In the genomic region with DNA sequence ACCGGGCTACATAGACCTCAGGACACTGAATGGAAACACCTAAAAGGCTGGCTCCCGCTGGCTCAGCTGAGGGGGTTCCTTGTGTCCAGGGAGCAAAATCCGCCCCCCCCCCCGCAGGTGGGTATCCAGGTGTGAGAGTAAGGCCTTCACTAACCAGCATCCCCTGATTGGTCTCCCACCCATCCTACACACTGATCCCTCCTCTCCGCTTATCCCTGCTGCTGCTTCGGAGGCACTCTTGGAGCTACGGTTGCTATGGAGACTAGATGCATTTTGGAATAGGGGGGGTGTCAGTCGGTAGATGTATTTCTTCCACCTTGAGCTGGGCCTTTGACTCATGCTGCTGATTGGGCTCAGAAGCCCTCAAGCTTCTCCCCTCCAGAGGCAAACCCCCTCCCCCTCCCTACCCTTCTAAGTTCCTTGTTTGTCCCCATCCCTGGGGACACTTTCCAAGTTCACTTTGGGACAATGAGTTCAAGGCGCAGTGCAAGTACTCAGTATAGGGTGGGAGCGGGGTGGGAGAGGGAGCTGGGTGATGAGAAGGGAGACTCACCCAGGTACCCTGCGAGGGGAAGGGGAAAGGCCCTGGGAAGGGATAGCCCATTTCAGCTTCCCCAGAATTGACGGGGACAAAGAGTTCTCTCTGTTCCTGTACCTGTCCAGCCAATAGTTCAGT, we compare ENCODE assay signal across 8 mouse cellular contexts. TPM values are rescaled to one million over a fixed set of nuclear protein-coding genes. Genes with fewer than 3 reads are reported as not detected.
DNase-seq lines count a peak whose midpoint lies in the region; ATAC-seq lines count a peak whose summit lies in the region.

No protein-coding gene starts in this region.

- H3K9ac ChIP-seq in forebrain, embryonic 13.5 days, result peak overlapping the region; percentile 81
- H3K9ac ChIP-seq in limb, embryonic 13.5 days, result no peak overlapping the region; the same call in 1 of the 2 replicates

- DNase-seq in left cerebral cortex, adult 11 months (ENCODE audit: low spot score), result peak; percentile 73
- DNase-seq in left cerebral cortex, postnatal 4 days, result no peak
- peak; percentile 61 for DNase-seq in right cerebral cortex, postnatal 25 days
- no peak for DNase-seq in gastrocnemius, postnatal 4 days (ENCODE audit: low spot score in 2 of 2)
- DNase-seq in gastrocnemius, postnatal 10 days, result no peak
- no peak for DNase-seq in natural killer cell, adult 2 months (ENCODE audit: low spot score in 2 of 2)

- intact Hi-C loops in left cerebral cortex, postnatal 4 days (cut with DNase I), result no loop called here

- peak; percentile 54 for ATAC-seq in forebrain, embryonic 13.5 days
- no peak for ATAC-seq in limb, embryonic 13.5 days (ENCODE audit: low FRiP score, low read depth)

- H3K27ac ChIP-seq in forebrain, embryonic 13.5 days, result peak overlapping the region; percentile 78
- no peak overlapping the region for H3K27ac ChIP-seq in limb, embryonic 13.5 days

- H3K4me3 ChIP-seq in forebrain, embryonic 13.5 days, result peak overlapping the region; percentile 67
- H3K4me3 ChIP-seq in limb, embryonic 13.5 days, result peak overlapping the region; percentile 56

- no peaks in the 10 kb centered on the region for H3K9me3 ChIP-seq in forebrain, embryonic 13.5 days (replicated peaks)
- no peaks in the 10 kb centered on the region for H3K9me3 ChIP-seq in limb, embryonic 13.5 days

- WGBS in forebrain, embryonic 13.5 days, result under 1% methylated on average over 12 of the region's 12 CpGs
- 2% methylated on average over 12 of the region's 12 CpGs for WGBS in limb, embryonic 13.5 days

- H3K4me1 ChIP-seq in forebrain, embryonic 13.5 days, result peaks cover 46% of the 10 kb centered on the region
- H3K4me1 ChIP-seq in limb, embryonic 13.5 days, result peaks cover 41% of the 10 kb centered on the region

- peak overlapping the region; percentile 99 for H3K4me2 ChIP-seq in forebrain, embryonic 13.5 days
- H3K4me2 ChIP-seq in limb, embryonic 13.5 days (replicated peaks), result peak overlapping the region; percentile 98

- peaks cover 49% of the 10 kb centered on the region for H3K27me3 ChIP-seq in forebrain, embryonic 13.5 days
- H3K27me3 ChIP-seq in limb, embryonic 13.5 days, result peaks cover 85% of the 10 kb centered on the region

- no peaks in the 10 kb centered on the region for H3K36me3 ChIP-seq in forebrain, embryonic 13.5 days (ENCODE audit: poor library complexity, severe bottlenecking)
- no peaks in the 10 kb centered on the region for H3K36me3 ChIP-seq in limb, embryonic 13.5 days

RNA-seq across cellular contexts. Expression of a gene that starts 3.1 kb away (rescaled TPM):
- total RNA-seq in left cerebral cortex, postnatal 4 days (2021), result 100 to 1,000 TPM; 384 to 394 TPM
- polyA plus RNA-seq in forebrain, embryonic 13.5 days (2015; fragmentation: Nextera tagmentation; extraction: Ambion mirVana), result 1.5 and 1.7 TPM in 2 replicates
- 0.29 and 0.43 TPM in 2 replicates for polyA plus RNA-seq in limb, embryonic 13.5 days (2015; fragmentation: Nextera tagmentation; extraction: Ambion mirVana)
- total RNA-seq in gastrocnemius, postnatal 4 days (2021), result 1 to 10 TPM; 1.7 to 2.6 TPM
- total RNA-seq in gastrocnemius, postnatal 10 days (2021), result 1 to 10 TPM; 2.7 to 3.4 TPM

RNA-seq across cellular contexts. Expression of a gene that starts 8.1 kb away (rescaled TPM):
- total RNA-seq in left cerebral cortex, postnatal 4 days (2021), result 10 to 100 TPM; 49.9 to 54.4 TPM
- 133 and 141 TPM in 2 replicates for polyA plus RNA-seq in forebrain, embryonic 13.5 days (2015; fragmentation: Nextera tagmentation; extraction: Ambion mirVana)
- polyA plus RNA-seq in limb, embryonic 13.5 days (2015; fragmentation: Nextera tagmentation; extraction: Ambion mirVana), result 174 and 188 TPM in 2 replicates
- total RNA-seq in gastrocnemius, postnatal 4 days (2021), result 10 to 100 TPM; 39.5 to 44.3 TPM
- total RNA-seq in gastrocnemius, postnatal 10 days (2021), result 10 to 100 TPM; 29.7 to 32.0 TPM

RNA-seq across cellular contexts. Expression of a gene that starts 14.8 kb away (rescaled TPM):
- total RNA-seq in left cerebral cortex, postnatal 4 days (2021), result 100 to 1,000 TPM; 211 to 221 TPM
- 2,414 and 2,431 TPM in 2 replicates for polyA plus RNA-seq in forebrain, embryonic 13.5 days (2015; fragmentation: Nextera tagmentation; extraction: Ambion mirVana)
- 2,027 and 2,061 TPM in 2 replicates for polyA plus RNA-seq in limb, embryonic 13.5 days (2015; fragmentation: Nextera tagmentation; extraction: Ambion mirVana)
- 100 to 1,000 TPM; 225 to 253 TPM for total RNA-seq in gastrocnemius, postnatal 4 days (2021)
- 100 to 1,000 TPM; 122 to 147 TPM for total RNA-seq in gastrocnemius, postnatal 10 days (2021)

RNA-seq across cellular contexts. Expression of a gene that starts 18.2 kb away (rescaled TPM):
- 10 to 100 TPM; 75.1 to 76.5 TPM for total RNA-seq in left cerebral cortex, postnatal 4 days (2021)
- polyA plus RNA-seq in forebrain, embryonic 13.5 days (2015; fragmentation: Nextera tagmentation; extraction: Ambion mirVana), result 4.0 and 4.5 TPM in 2 replicates
- 1.5 and 1.8 TPM in 2 replicates for polyA plus RNA-seq in limb, embryonic 13.5 days (2015; fragmentation: Nextera tagmentation; extraction: Ambion mirVana)
- 1 to 10 TPM; 1.6 to 1.7 TPM for total RNA-seq in gastrocnemius, postnatal 4 days (2021)
- 1 to 10 TPM; 1.1 to 2.0 TPM for total RNA-seq in gastrocnemius, postnatal 10 days (2021)

RNA-seq across cellular contexts. Expression of a gene that starts 30.1 kb away (rescaled TPM):
- total RNA-seq in left cerebral cortex, postnatal 4 days (2021), result under 1 TPM; 0.70 to 0.84 TPM
- polyA plus RNA-seq in forebrain, embryonic 13.5 days (2015; fragmentation: Nextera tagmentation; extraction: Ambion mirVana), result 0.06 TPM in 1 of 2 replicates, not detected in the other
- polyA plus RNA-seq in limb, embryonic 13.5 days (2015; fragmentation: Nextera tagmentation; extraction: Ambion mirVana), result 0.10 and 0.15 TPM in 2 replicates
- total RNA-seq in gastrocnemius, postnatal 4 days (2021), result under 1 TPM; 0.78 to 0.86 TPM
- under 1 TPM; 0.45 to 0.49 TPM for total RNA-seq in gastrocnemius, postnatal 10 days (2021)

Comparison
In these comparisons a context has a peak if more than half of its experiments do, and no peak if none do; other contexts are left out.
1. DNase-seq: peak in left cerebral cortex, adult 11 months (single experiment) and right cerebral cortex, postnatal 25 days (single experiment); none in left cerebral cortex, postnatal 4 days (single experiment), gastrocnemius, postnatal 4 days (0 of 2), gastrocnemius, postnatal 10 days (single experiment) and natural killer cell, adult 2 months (0 of 2).
2. RNA of a gene that starts 3.1 kb away (total RNA-seq): 384 to 394 TPM in left cerebral cortex, postnatal 4 days; 2.7 to 3.4 TPM in gastrocnemius, postnatal 10 days and 1.7 to 2.6 TPM in gastrocnemius, postnatal 4 days; every median in the first group is over 10 times any median in the second.